11 mouse cellular contexts compared by ENCODE assay signal in genomic region chr3:146392656-146393321, GRCm38 (mm10). TPM values are rescaled to one million over a fixed set of nuclear protein-coding genes. Genes with fewer than 3 reads are reported as not detected.
DNase-seq lines count a peak whose midpoint lies in the region; ATAC-seq and TF ChIP-seq lines count a peak whose summit lies in the region.
"Had no signal": no experiment of that assay in that cellular context is flagged by ENCODE, and none has a peak within 500 bp of the region (broad histone marks: within the 10 kb centered on the region; RNA-seq: fewer than 3 reads in every experiment).

No protein-coding gene starts in this region.

- peak overlapping the region; percentile 49; the same call in 1 of the 2 replicates for H3K27ac ChIP-seq in heart, embryonic 10.5 days
- no peak overlapping the region for H3K27ac ChIP-seq in stomach, embryonic 15.5 days
- H3K27ac ChIP-seq in stomach, postnatal 0 days (replicated peaks): no peak overlapping the region
- no peak overlapping the region for H3K27ac ChIP-seq in thymus, adult 2 months (ENCODE audit: control insufficient read depth, insufficient read depth, low read length)

- TF ChIP-seq POLR2A in thymus, adult 2 months (IDR thresholded peaks at IDR 0.05; ENCODE audit: control insufficient read depth, extremely low read depth, insufficient read depth, low read length, poor library complexity): no peak

- WGBS in heart, embryonic 10.5 days: 66% methylated on average over 19 of the region's 19 CpGs
- WGBS in stomach, embryonic 15.5 days: 73% methylated on average over 19 of the region's 19 CpGs
- WGBS in stomach, postnatal 0 days: 62% methylated on average over 19 of the region's 19 CpGs
- 88% methylated on average over 19 of the region's 19 CpGs for WGBS in thymus, adult 2 months

- no peak overlapping the region for H3K4me2 ChIP-seq in stomach, embryonic 15.5 days
- no peak overlapping the region for H3K4me2 ChIP-seq in stomach, postnatal 0 days (replicated peaks; ENCODE audit: low read depth)

- TF ChIP-seq CTCF in stomach, postnatal 0 days (IDR thresholded peaks at IDR 0.05; ENCODE audit: low read depth): no peak
- no peak for TF ChIP-seq CTCF in thymus, adult 2 months (IDR thresholded peaks at IDR 0.05; ENCODE audit: borderline replicate concordance, control insufficient read depth, extremely low read depth, insufficient read depth, low read length, poor library complexity)

- peaks cover 11% of the 10 kb centered on the region for H3K4me1 ChIP-seq in heart, embryonic 10.5 days
- H3K4me1 ChIP-seq in stomach, embryonic 15.5 days: no peaks in the 10 kb centered on the region
- no peaks in the 10 kb centered on the region for H3K4me1 ChIP-seq in stomach, postnatal 0 days (replicated peaks; ENCODE audit: control insufficient read depth, insufficient read depth)
- 0 out of 2 replicates have a peak, but pooled peaks cover 3% of the 10 kb centered on the region for H3K4me1 ChIP-seq in thymus, adult 2 months (replicated peaks; ENCODE audit: control insufficient read depth, insufficient read depth, low read length)

- no peak for TF ChIP-seq EP300 in stomach, postnatal 0 days (optimal IDR thresholded peaks at IDR 0.05)

- no peaks in the 10 kb centered on the region for H3K27me3 ChIP-seq in heart, embryonic 10.5 days (ENCODE audit: insufficient read depth, poor library complexity, severe bottlenecking)
- H3K27me3 ChIP-seq in stomach, embryonic 15.5 days (replicated peaks): no peaks in the 10 kb centered on the region
- H3K27me3 ChIP-seq in stomach, postnatal 0 days (ENCODE audit: control insufficient read depth, insufficient read depth, low read length): no peaks in the 10 kb centered on the region
- no peaks in the 10 kb centered on the region for H3K27me3 ChIP-seq in thymus, adult 2 months (ENCODE audit: control insufficient read depth, insufficient read depth, low read length)
- H3K27me3 ChIP-seq: Patski had no signal

- peak overlapping the region; percentile 9; the same call in 1 of the 2 replicates for H3K4me3 ChIP-seq in heart, embryonic 10.5 days
- H3K4me3 ChIP-seq in stomach, embryonic 15.5 days (replicated peaks): no peak overlapping the region
- H3K4me3 ChIP-seq in stomach, postnatal 0 days (ENCODE audit: low read depth, low read length): no peak overlapping the region
- H3K4me3 ChIP-seq in thymus, adult 2 months (ENCODE audit: control insufficient read depth, insufficient read depth, low read length): no peak overlapping the region

- no peak overlapping the region for H3K9ac ChIP-seq in stomach, embryonic 15.5 days
- H3K9ac ChIP-seq in stomach, postnatal 0 days (ENCODE audit: low read length): no peak overlapping the region

- DNase-seq in heart, embryonic 10.5 days (ENCODE audit: low spot score): no peak
- no peak for DNase-seq in heart, adult 8-10 months (ENCODE audit: low spot score)
- no peak for DNase-seq in stomach, postnatal 0 days (ENCODE audit: low spot score)
- no peak for DNase-seq in spleen, postnatal 4 days (ENCODE audit: low spot score in 2 of 2)
- no peak for DNase-seq in thymus, adult 2 months
- DNase-seq in lung, postnatal 14 days: no peak
- DNase-seq: gastrocnemius, postnatal 14 days; kidney, postnatal 10 days had no signal

- no peaks in the 10 kb centered on the region for H3K9me3 ChIP-seq in heart, embryonic 10.5 days
- no peaks in the 10 kb centered on the region for H3K9me3 ChIP-seq in stomach, embryonic 15.5 days
- no peaks in the 10 kb centered on the region for H3K9me3 ChIP-seq in stomach, postnatal 0 days (ENCODE audit: control insufficient read depth, low read length)

- ATAC-seq in stomach, embryonic 15.5 days (ENCODE audit: insufficient read depth, low FRiP score, low read depth): peak; percentile 65; the same call in 1 of the 2 replicates
- ATAC-seq in stomach, postnatal 0 days (ENCODE audit: low FRiP score, low TSS enrichment): no peak
- ATAC-seq in megakaryocyte-erythroid progenitor cell, adult 5-6 weeks (replicated peaks; ENCODE audit: low FRiP score, low TSS enrichment, poor library complexity, severe bottlenecking): peak; percentile 44
- ATAC-seq: Patski had no signal

- no peaks in the 10 kb centered on the region for H3K36me3 ChIP-seq in heart, embryonic 10.5 days
- no peaks in the 10 kb centered on the region for H3K36me3 ChIP-seq in stomach, embryonic 15.5 days
- no peaks in the 10 kb centered on the region for H3K36me3 ChIP-seq in stomach, postnatal 0 days (ENCODE audit: control insufficient read depth, insufficient read depth, low read length)
- H3K36me3 ChIP-seq in thymus, adult 2 months (ENCODE audit: control insufficient read depth, insufficient read depth, low read length): no peaks in the 10 kb centered on the region

RNA-seq across cellular contexts. Expression of gene Ssx2ip, which starts 11.7 kb away (rescaled TPM):
- 29.8 and 35.8 TPM in 2 replicates for polyA plus RNA-seq in heart, embryonic 10.5 days (2016; fragmentation: Nextera tagmentation; extraction: Ambion mirVana)
- 10 to 100 TPM; 13.1 to 17.5 (median 15.3) TPM for total RNA-seq in heart, adult 8-10 months (2022)
- 31.2 and 35.9 TPM in 2 replicates for polyA plus RNA-seq in stomach, embryonic 15.5 days (2015; fragmentation: Nextera tagmentation; extraction: Ambion mirVana)
- 12.9 and 14.1 TPM in 2 replicates for polyA plus RNA-seq in stomach, postnatal 0 days (2015; fragmentation: Nextera tagmentation; extraction: Ambion mirVana)
- 45.3 and 50.0 TPM in 2 replicates for total RNA-seq in megakaryocyte-erythroid progenitor cell, adult 5-6 weeks (2014; fragmentation: Nextera tagmentation)
- 69.2 and 73.8 TPM in 2 replicates for total RNA-seq in megakaryocyte-erythroid progenitor cell, adult 5-6 weeks (2017)
- polyA plus RNA-seq in thymus, adult 2 months (2012; rRNA removed): 5.4 and 7.2 TPM in 2 replicates

RNA-seq across cellular contexts. Expression of gene Ctbs, which starts 56.8 kb away (rescaled TPM):
- 9.9 and 11.4 TPM in 2 replicates for polyA plus RNA-seq in heart, embryonic 10.5 days (2016; fragmentation: Nextera tagmentation; extraction: Ambion mirVana)
- 1 to 10 TPM; 2.7 to 4.1 (median 3.4) TPM for total RNA-seq in heart, adult 8-10 months (2022)
- polyA plus RNA-seq in stomach, embryonic 15.5 days (2015; fragmentation: Nextera tagmentation; extraction: Ambion mirVana): 10.9 and 11.3 TPM in 2 replicates
- 7.9 and 8.7 TPM in 2 replicates for polyA plus RNA-seq in stomach, postnatal 0 days (2015; fragmentation: Nextera tagmentation; extraction: Ambion mirVana)
- total RNA-seq in megakaryocyte-erythroid progenitor cell, adult 5-6 weeks (2014; fragmentation: Nextera tagmentation): 2.9 and 5.0 TPM in 2 replicates
- 7.0 and 13.1 TPM in 2 replicates for total RNA-seq in megakaryocyte-erythroid progenitor cell, adult 5-6 weeks (2017)
- 2.0 and 2.5 TPM in 2 replicates for polyA plus RNA-seq in thymus, adult 2 months (2012; rRNA removed)
